Mouse (Mus musculus) limb, embryonic 11.5 days (tissue): Measurements from ENCODE around the gene Myt1l. TPM values are rescaled to one million over a fixed set of nuclear protein-coding genes. Genes with fewer than 3 reads are reported as not detected.

Experiments used
- ATAC-seq: fragments of 200-750 bp; cut with Nextera tagmentation; 2 replicates; pipeline ENCODE4 v1.8.0; 2017; ENCODE audit warnings: low read depth; ENCODE audit not compliant: insufficient number of reproducible peaks, low FRiP score, low TSS enrichment
- DNase-seq: peaks from one replicate; pipeline ENCODE4 v3.0.0-alpha.2; 2015; ENCODE audit warnings: low spot score
- H3K27ac ChIP-seq: fragments of 300-500 bp; sonication (generic); replicated peaks from 2 replicates; pipeline ENCODE4 v1.5.1; 2014; ENCODE audit warnings: low read depth, mild to moderate bottlenecking, low read length
- H3K27me3 ChIP-seq: fragments of 300-500 bp; sonication (generic); 2 replicates; pipeline ENCODE4 v1.6.1; 2014; ENCODE audit warnings: mild to moderate bottlenecking, low read length, mixed read lengths; ENCODE audit not compliant: control insufficient read depth, insufficient read depth
- H3K36me3 ChIP-seq: fragments of 300-500 bp; sonication (generic); 2 replicates; pipeline ENCODE4 v1.6.1; 2014; ENCODE audit warnings: mild to moderate bottlenecking, low read length, moderate library complexity, mixed read lengths; ENCODE audit not compliant: control insufficient read depth, insufficient read depth
- H3K4me1 ChIP-seq: fragments of 300-500 bp; sonication (generic); 2 replicates; pipeline ENCODE4 v1.6.1; 2014; ENCODE audit warnings: low read length, mixed read lengths; ENCODE audit not compliant: control insufficient read depth, insufficient read depth
- H3K4me2 ChIP-seq: fragments of 300-500 bp; sonication (generic); 2 replicates; pipeline ENCODE4 v1.6.1; 2014; ENCODE audit warnings: low read depth, mild to moderate bottlenecking, moderate library complexity; ENCODE audit not compliant: severe bottlenecking
- H3K4me3 ChIP-seq: fragments of 300-500 bp; sonication (generic); 2 replicates; pipeline ENCODE4 v1.5.1; 2014; ENCODE audit warnings: low read depth, low read length
- H3K9ac ChIP-seq: fragments of 300-500 bp; sonication (generic); 2 replicates; pipeline ENCODE4 v1.6.1; 2014; ENCODE audit warnings: mild to moderate bottlenecking, low read length
- H3K9me3 ChIP-seq: fragments of 300-500 bp; sonication (generic); 2 replicates; pipeline ENCODE4 v1.6.1; 2016; ENCODE audit warnings: low read length; ENCODE audit not compliant: control insufficient read depth
- WGBS: fragments of 180-500 bp; shearing (Covaris S2); extraction: QIAGEN DNeasy Blood & Tissue Kit; methylation state at CpG from one replicate; pipeline ENCODE4 v1.1.7; 2014; 5-methylcytosine and 5-hydroxymethylcytosine counted together
- polyA plus RNA-seq: library from polyadenylated mRNA; unstranded; fragments of >200 nt; fragmentation: Nextera tagmentation; extraction: Ambion mirVana; gene quantifications from 2 replicates; pipeline ENCODE4 v1.2.1, GENCODE M21; 2014

The Myt1l gene
- polyA plus RNA-seq, 1 experiment from 2014 or later: 0.21 TPM

- H3K27me3 ChIP-seq: no peaks in the 10 kb centered on the region
- DNase-seq (no peak), ATAC-seq (no peak)
- no peaks in the 10 kb centered on the region for H3K9me3 ChIP-seq
- H3K4me2 ChIP-seq: no peak overlapping the region
- H3K36me3 ChIP-seq: no peaks in the 10 kb centered on the region
- H3K4me1 ChIP-seq: no peaks in the 10 kb centered on the region
- no peak overlapping the region for H3K9ac ChIP-seq
- no peak overlapping the region for H3K27ac ChIP-seq
- WGBS: 64% methylated on average over 10 of the region's 10 CpGs
- H3K4me3 ChIP-seq: no peak overlapping the region
Observed at GRCm38 (mm10) chr12:29629875-29630538, 101.8 kb downstream of the Myt1l start.

DNA sequence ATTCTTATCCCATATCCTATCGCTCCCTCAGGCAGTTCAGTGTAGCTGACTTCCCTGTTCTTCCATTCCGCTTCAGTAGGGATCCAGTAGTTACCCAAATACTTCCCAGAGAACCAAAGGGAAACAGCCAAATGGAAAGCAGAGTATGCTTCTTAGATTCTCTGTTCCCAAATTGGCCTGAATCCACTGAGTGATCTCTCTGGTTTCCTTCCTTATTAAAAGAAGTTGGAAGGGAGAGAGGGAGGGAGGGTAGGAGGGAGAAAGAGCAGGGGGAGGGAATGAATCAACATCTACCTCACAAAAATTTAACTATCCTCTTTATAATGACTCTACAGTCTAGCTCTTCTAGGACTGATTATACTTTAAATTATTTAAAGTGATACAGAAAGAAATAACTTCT lies 106.3 kb downstream of the Myt1l start:
- Histone ChIP-seq H3K27me3 (no peaks in the 10 kb centered on the region), H3K4me3 (no peak overlapping the region), H3K27ac (no peak overlapping the region), H3K4me1 (no peaks in the 10 kb centered on the region), H3K36me3 (no peaks in the 10 kb centered on the region), H3K4me2 (no peak overlapping the region), H3K9ac (no peak overlapping the region), H3K9me3 (no peaks in the 10 kb centered on the region)
- WGBS: 93% methylated on average over 2 of the region's 2 CpGs
- ATAC-seq: no peak
- no peak for DNase-seq

- Histone ChIP-seq H3K4me1 (peaks cover 4% of the 10 kb centered on the region; the same call in 1 of the 2 replicates), H3K4me3 (no peak overlapping the region), H3K9ac (no peak overlapping the region), H3K36me3 (no peaks in the 10 kb centered on the region), H3K27ac (no peak overlapping the region), H3K4me2 (no peak overlapping the region), H3K9me3 (no peaks in the 10 kb centered on the region), H3K27me3 (no peaks in the 10 kb centered on the region)
- WGBS: 29% methylated on average over 11 of the region's 11 CpGs
- peak; percentile 67 for DNase-seq
- no peak for ATAC-seq
Observed at GRCm38 (mm10) chr12:29639543-29640196, 111.5 kb downstream of the Myt1l start.

DNA sequence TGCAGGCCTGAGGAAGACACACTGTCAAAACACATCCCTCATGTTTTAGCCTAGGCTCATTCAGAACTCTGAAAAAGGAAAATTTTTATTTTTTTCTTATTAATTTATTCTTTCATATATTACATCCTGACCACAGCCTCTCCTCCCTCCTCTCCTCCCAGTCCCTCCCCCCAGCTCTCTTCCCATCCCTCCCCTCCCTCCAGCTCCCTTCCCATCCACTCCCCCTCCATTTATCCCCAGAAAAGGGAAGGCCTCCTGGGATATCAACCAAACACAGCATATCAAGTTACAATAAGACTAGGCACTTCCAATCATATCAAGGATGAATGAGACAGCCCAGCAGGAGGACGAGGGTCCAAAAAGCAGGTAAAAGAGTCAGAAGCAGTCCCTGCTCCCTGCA lies 112.0 kb downstream of the Myt1l start:
- H3K4me2 ChIP-seq: no peak overlapping the region
- H3K4me1 ChIP-seq: peaks cover 4% of the 10 kb centered on the region; the same call in 1 of the 2 replicates
- ATAC-seq (no peak), DNase-seq (no peak)
- H3K36me3 ChIP-seq: no peaks in the 10 kb centered on the region
- H3K27me3 ChIP-seq: no peaks in the 10 kb centered on the region
- WGBS: 30% methylated on average over 1 of the region's 1 CpGs
- H3K9me3 ChIP-seq: no peaks in the 10 kb centered on the region
- H3K27ac ChIP-seq: no peak overlapping the region
- H3K9ac ChIP-seq: no peak overlapping the region
- no peak overlapping the region for H3K4me3 ChIP-seq

DNA sequence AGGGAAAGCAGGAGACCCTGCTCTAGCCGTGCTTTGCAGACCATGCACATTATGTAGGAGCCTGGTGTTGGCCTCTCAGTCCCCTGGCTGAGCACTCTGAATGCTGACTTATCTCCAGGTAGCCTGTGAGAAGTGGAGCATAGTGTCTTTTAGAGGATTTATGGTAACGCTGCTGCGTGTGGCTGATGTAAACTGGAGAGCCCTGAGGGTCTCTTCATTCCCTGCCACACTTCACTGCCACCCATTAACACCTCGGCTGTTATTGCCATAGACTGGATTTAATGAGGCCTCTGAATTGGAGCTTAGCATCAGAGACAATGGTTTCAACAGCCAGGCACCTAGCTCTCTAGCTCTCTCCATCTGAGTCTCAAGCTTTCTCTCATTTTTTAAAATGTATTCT lies 114.7 kb downstream of the Myt1l start:
- H3K9ac ChIP-seq: no peak overlapping the region
- peak; percentile 43 for DNase-seq
- no peak overlapping the region for H3K4me2 ChIP-seq
- no peaks in the 10 kb centered on the region for H3K9me3 ChIP-seq
- peaks cover 4% of the 10 kb centered on the region; the same call in 1 of the 2 replicates for H3K4me1 ChIP-seq
- no peak for ATAC-seq
- H3K4me3 ChIP-seq: no peak overlapping the region
- H3K36me3 ChIP-seq: no peaks in the 10 kb centered on the region
- H3K27ac ChIP-seq: no peak overlapping the region
- whole genome bisulfite sequencing: 4% methylated on average over 4 of the region's 4 CpGs
- H3K27me3 ChIP-seq: no peaks in the 10 kb centered on the region

GRCm38 (mm10) chr12:29644091-29644490 lies 115.9 kb downstream of the Myt1l start:
- Histone ChIP-seq H3K9ac (no peak overlapping the region), H3K4me2 (no peak overlapping the region), H3K36me3 (no peaks in the 10 kb centered on the region), H3K27me3 (no peaks in the 10 kb centered on the region), H3K9me3 (no peaks in the 10 kb centered on the region), H3K4me3 (no peak overlapping the region), H3K27ac (no peak overlapping the region), H3K4me1 (peaks cover 4% of the 10 kb centered on the region; the same call in 1 of the 2 replicates)
- DNase-seq (no peak), ATAC-seq (no peak)
- WGBS: 89% methylated on average over 4 of the region's 4 CpGs

DNA sequence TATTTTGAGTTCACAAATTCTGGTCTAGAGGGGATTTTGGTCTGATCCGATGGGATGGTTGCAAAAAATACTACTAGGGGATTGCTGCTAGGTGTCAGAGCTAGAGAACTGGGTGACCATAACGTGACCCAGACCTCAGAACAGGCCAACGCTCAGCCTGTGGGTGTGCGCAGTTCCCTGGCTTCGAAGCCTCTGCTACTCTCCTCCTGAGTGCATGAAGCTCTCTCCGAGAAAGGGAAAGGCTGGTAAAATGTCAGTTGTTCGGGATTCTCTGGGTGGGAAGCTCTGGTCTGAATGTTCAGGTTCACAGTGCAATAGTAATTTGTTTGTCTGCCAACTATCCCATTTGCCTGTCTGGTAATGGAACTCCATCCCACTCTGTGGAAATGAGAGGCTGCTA lies 116.5 kb downstream of the Myt1l start:
- WGBS: 83% methylated on average over 7 of the region's 7 CpGs
- Histone ChIP-seq H3K27ac (no peak overlapping the region), H3K4me2 (no peak overlapping the region), H3K4me3 (no peak overlapping the region), H3K36me3 (no peaks in the 10 kb centered on the region), H3K9ac (no peak overlapping the region), H3K4me1 (peaks cover 4% of the 10 kb centered on the region; the same call in 1 of the 2 replicates), H3K9me3 (no peaks in the 10 kb centered on the region), H3K27me3 (no peaks in the 10 kb centered on the region)
- DNase-seq (no peak), ATAC-seq (no peak)

DNA sequence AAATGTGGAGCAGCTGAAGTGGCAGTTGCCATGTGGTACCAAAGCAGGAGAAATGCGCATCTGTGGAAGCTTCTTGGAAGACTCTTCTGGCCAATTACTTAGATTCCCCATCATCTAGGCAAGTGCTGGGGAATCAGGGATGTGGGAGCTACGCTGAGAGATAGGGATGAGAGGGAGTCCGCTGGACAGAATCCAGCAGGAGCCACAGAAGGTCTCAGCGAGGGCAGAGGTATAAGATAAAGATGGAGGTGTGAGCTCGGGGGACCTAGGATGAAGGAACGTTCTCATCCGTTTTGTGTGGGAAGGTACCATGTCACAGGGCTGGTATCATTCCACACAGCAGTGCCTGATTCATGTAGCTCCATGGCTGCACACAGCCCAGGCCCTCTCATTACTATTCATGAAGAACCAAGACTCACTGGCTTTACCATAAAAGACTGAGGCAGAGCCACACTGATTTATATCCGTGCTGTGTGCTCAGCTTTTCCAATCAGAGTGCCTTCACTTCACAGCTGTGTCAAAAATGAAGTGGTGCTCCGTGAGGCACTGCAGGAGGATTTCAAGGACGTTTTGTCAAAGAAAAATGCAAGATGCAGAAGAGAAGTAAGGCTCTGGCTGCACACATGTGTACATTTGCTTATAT lies 121.4 kb downstream of the Myt1l start:
- no peak for ATAC-seq
- Histone ChIP-seq H3K27ac (no peak overlapping the region), H3K4me3 (no peak overlapping the region), H3K4me1 (no peaks in the 10 kb centered on the region), H3K36me3 (no peaks in the 10 kb centered on the region), H3K9ac (no peak overlapping the region), H3K27me3 (no peaks in the 10 kb centered on the region), H3K9me3 (no peaks in the 10 kb centered on the region), H3K4me2 (no peak overlapping the region)
- no peak for DNase-seq
- WGBS: 79% methylated on average over 10 of the region's 10 CpGs
